Mouse (Mus musculus) CH12.LX (cell line): ENCODE measurements around the gene Ptprm.

Source experiments
- CTCF ChIP-seq, 2 experiments: IDR thresholded peaks in 1 of 2; conservative IDR thresholded peaks in 1 of 2; 2 replicates each; pipeline ENCODE4 v1.5.1; 2011 to 2012; ENCODE audit warnings: low read depth in 2 of 2, low read length in 2 of 2, improper control_type of control experiment in 1 of 2, inconsistent platforms in 1 of 2, mild to moderate bottlenecking in 1 of 2, moderate library complexity in 1 of 2
- E2F4 ChIP-seq: IDR thresholded peaks from 2 replicates; pipeline ENCODE4 v1.6.1; 2011; ENCODE audit warnings: low read depth, low read length, improper control_type of control experiment; ENCODE audit not compliant: insufficient replicate concordance
- ELF1 ChIP-seq: IDR thresholded peaks from 2 replicates; pipeline ENCODE4 v1.6.1; 2014; ENCODE audit warnings: low read depth, mild to moderate bottlenecking, inconsistent platforms, low read length, improper control_type of control experiment
- ETS1 ChIP-seq: conservative IDR thresholded peaks from 2 replicates; pipeline ENCODE4 v1.6.1; 2012; ENCODE audit warnings: low read depth, mild to moderate bottlenecking, inconsistent platforms, low read length, improper control_type of control experiment, moderate library complexity
- MAFK ChIP-seq: IDR thresholded peaks from 2 replicates; pipeline ENCODE4 v1.6.1; 2011; ENCODE audit warnings: low read length, improper control_type of control experiment; ENCODE audit not compliant: insufficient replicate concordance
- MAZ ChIP-seq: IDR thresholded peaks from 2 replicates; pipeline ENCODE4 v1.6.1; 2012; ENCODE audit warnings: low read depth, mild to moderate bottlenecking, inconsistent platforms, low read length, improper control_type of control experiment, moderate library complexity
- MXI1 ChIP-seq: IDR thresholded peaks from 2 replicates; pipeline ENCODE4 v1.6.1; 2011; ENCODE audit warnings: mild to moderate bottlenecking, low read depth, low read length, improper control_type of control experiment
- NELFE ChIP-seq: IDR thresholded peaks from 2 replicates; pipeline ENCODE4 v1.6.1; 2011; ENCODE audit warnings: low read depth, low read length, improper control_type of control experiment
- POLR2A ChIP-seq: IDR thresholded peaks from 2 replicates; pipeline ENCODE4 v1.6.1; 2011; ENCODE audit warnings: low read depth, mild to moderate bottlenecking, improper control_type of control experiment, low read length
- POLR2AphosphoS2 ChIP-seq: IDR thresholded peaks from 2 replicates; pipeline ENCODE4 v1.6.1; 2011; ENCODE audit warnings: low read depth, low read length, improper control_type of control experiment
- SIN3A ChIP-seq: IDR thresholded peaks from 2 replicates; pipeline ENCODE4 v1.6.1; 2012; ENCODE audit warnings: low read length, improper control_type of control experiment, inconsistent platforms
- SMC3 ChIP-seq: IDR thresholded peaks from 2 replicates; pipeline ENCODE4 v1.6.1; 2011; ENCODE audit warnings: low read depth, low read length, improper control_type of control experiment
- ZNF384 ChIP-seq: IDR thresholded peaks from 2 replicates; pipeline ENCODE4 v1.6.1; 2012; ENCODE audit warnings: low read depth, low read length, improper control_type of control experiment, inconsistent platforms

- TF ChIP-seq POLR2A, result no peak
- no peak for TF ChIP-seq CTCF (conservative IDR thresholded peaks at IDR 0.05 in 1 of 2, IDR thresholded peaks at IDR 0.05 in 1 of 2; ENCODE audit: low read depth in 2 of 2, low read length in 2 of 2)
- no peak for TF ChIP-seq MAZ
- TF ChIP-seq POLR2AphosphoS2, result no peak
- no peak for TF ChIP-seq NELFE
- TF ChIP-seq E2F4, result no peak
- no peak for TF ChIP-seq SMC3
- TF ChIP-seq ELF1, result no peak
- TF ChIP-seq MXI1, result no peak
- no peak for TF ChIP-seq SIN3A
- no peak for TF ChIP-seq ZNF384
- TF ChIP-seq MAFK, result no peak
- no peak for TF ChIP-seq ETS1
Observed at GRCm38 (mm10) chr17:66981649-66982048, 372.6 kb downstream of the Ptprm start.
